Mouse (Mus musculus) CD8-positive naive resting alpha-beta T cell, adult 2 months (primary cell): ENCODE results near the gene Map3k13.
"Not testable (repeated sequence)": the region's sequence is repeated elsewhere in the genome, so short reads cannot be mapped to it uniquely, and the experiment has no call there.

Source experiments
- DNase-seq, 2 experiments: peaks; one replicate each; pipeline ENCODE4 v3.0.0; 2022; ENCODE audit warnings: low read depth in 2 of 2, low spot score in 2 of 2

The Map3k13 gene

DNA sequence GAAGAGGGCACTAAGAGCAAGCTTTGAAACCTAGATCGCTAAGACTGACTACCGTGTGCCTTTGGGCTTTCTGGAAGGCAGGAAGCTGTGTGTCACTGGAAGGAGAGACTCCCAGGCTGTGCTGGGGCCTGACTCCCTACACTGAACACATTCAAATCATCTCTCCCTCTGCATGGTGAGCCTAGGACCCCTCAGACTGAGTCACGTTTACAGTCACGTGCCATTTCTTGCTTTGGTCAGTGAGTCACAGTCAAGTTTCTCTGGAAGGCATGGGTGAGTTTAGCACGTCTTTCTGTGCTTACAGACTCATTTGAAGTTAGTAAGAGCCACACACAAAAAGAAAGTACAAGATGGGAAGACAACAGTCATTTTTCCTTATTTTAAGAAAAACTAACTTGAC lies 107.1 kb downstream of the Map3k13 start:
- DNase-seq: no peak

- no peak for DNase-seq
Measured at GRCm38 (mm10) chr16:21904636-21905035, 110.5 kb downstream of the Map3k13 start.

- DNase-seq: no peak
Measured at GRCm38 (mm10) chr16:21905996-21906395, 111.8 kb downstream of the Map3k13 start.

- DNase-seq: no peak
Measured at GRCm38 (mm10) chr16:21906902-21907301, 112.8 kb downstream of the Map3k13 start.

- not testable (repeated sequence) for DNase-seq
Measured at GRCm38 (mm10) chr16:21908906-21909305, 114.8 kb downstream of the Map3k13 start.

DNA sequence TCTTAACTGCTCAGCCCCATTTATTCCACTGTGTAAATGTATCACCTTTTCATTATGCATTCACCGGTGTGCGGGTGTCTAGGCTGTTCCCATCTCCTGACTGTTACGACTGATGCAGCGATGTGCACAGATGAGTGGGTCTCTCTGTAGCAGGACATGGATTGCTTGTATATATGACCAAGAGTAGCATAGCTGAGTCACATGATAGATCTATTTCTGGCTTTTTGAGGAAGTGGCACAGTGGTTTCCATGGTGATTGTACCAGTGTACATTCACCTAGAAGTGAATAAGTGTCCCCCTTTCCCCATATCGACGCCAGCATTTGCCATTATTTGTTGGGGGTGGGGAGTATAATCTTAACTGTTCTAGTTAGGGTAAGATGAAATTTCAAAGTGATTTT lies 119.2 kb downstream of the Map3k13 start:
- no peak for DNase-seq

- no peak for DNase-seq
Measured at GRCm38 (mm10) chr16:21916681-21917080, 122.5 kb downstream of the Map3k13 start.

DNA sequence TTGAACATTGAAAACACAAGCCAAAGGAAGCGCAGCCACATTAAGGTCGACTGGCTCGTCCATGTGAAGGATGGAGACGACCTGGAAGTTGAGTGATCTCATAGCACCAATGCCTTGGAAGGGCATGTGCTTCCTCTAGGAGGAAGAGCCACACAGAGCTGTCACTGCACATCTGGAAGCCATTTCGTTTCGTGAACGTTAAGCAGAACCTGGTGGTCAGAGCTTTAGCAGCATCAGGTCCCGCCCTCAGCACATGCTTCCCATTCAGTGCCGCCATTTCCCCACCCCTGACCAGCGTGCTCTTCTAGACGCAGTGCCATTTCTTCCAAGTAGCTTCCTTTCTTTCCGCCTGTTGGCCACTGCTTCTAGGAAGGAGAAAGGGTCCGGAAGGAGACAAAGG lies 134.3 kb downstream of the Map3k13 start:
- DNase-seq: no peak

GRCm38 (mm10) chr16:21946761-21947715 lies 152.9 kb downstream of the Map3k13 start, which contains the start of gene Tmem41a:
TSS of gene Tmem41a (minus strand) at chr16:21947552.
- peak; percentile 79 to 83 for DNase-seq

DNA sequence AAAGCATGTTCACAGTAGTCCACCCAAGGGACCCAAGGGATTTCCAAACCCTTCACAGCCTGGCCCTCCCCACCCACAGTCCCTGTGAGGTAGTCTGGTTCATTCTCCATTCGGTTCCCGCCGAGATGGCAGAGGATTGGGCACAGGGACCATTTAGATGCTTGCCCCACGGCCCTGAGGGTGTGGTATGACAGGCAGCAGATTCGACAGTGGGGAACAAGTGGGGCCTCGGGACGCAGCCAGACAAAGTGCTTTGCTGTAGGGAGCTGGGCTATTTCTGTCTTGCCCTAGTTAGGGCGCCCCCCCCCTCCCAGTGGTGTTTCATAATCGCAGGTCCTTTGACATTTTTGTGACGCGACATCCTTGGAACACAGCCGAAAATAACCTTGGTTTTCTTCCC lies 161.4 kb downstream of the Map3k13 start:
- no peak for DNase-seq

GRCm38 (mm10) chr16:21965576-21965975 lies 171.4 kb downstream of the Map3k13 start:
- no peak for DNase-seq

GRCm38 (mm10) chr16:21969874-21970273 lies 175.7 kb downstream of the Map3k13 start:
- no peak for DNase-seq

DNA sequence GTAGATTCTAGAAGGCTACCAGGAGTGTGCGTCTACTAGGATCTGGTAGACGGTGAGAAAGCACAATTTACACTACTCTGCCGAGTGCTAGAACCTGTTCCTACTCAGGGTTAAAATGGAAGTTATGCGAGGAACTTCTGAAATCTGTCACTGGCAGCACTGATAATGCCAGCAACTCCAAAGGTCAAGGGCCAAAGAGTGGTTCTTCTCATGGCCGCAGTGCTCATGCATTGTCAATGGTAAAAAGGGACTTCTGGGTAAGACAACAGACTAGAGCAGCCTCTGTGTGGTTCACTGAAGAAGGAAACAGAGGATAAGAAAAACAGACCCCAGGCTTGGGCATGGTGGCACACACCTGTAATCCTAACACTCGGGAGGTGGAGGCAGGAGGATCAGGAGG lies 176.4 kb downstream of the Map3k13 start:
- no peak for DNase-seq

DNA sequence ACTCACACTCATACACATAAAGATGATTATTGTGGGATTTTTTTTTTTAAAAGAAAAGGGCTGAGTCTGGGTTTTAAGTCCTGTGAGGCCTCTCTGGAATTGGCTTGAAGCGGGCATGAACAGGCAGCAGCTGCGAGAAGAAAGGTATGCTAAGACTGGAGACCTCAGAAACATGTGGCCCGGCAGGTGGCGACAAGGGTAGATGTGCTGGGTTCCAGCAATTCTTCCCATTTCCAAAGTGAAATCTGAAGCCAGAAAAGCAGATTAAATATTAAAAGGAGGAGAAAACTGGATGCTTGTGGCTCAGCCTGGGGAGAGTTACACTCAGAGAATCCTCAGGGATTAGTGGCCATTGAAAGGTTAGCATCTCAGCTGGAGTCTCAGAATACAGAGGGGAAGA lies 177.3 kb downstream of the Map3k13 start:
- DNase-seq: no peak

DNA sequence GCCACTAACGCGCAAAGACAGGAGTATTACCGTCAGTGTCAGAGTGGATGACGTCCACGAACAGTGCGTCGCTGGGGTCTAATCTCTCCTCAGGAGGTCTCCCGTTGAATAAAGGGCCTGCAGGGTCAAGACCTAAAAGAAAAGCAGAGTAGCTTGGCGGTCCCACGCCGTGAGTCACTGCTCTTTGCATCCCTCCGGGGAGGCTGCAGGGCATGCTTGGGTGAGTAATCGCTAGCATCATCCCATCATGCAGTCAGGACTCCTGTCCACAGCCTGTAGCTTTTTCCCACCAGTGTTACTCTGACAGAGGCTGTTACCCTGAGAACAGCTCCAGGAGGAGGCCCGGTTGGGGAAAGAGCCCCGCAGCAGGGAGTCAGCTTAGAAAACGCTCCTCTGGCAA lies 182.1 kb downstream of the Map3k13 start:
- no peak for DNase-seq

GRCm38 (mm10) chr16:21977347-21977746 lies 183.2 kb downstream of the Map3k13 start:
- DNase-seq: no peak
